Mouse (Mus musculus) kidney, adult 2 months (tissue): Measurements from ENCODE around the gene Zfp658. TPM values are rescaled to one million over a fixed set of nuclear protein-coding genes. Genes with fewer than 3 reads are reported as not detected.

Experiments used
- DNase-seq: peaks from one replicate; pipeline ENCODE4 v3.0.0; 2021
- H3K27ac ChIP-seq: fragments of 200-500 bp; 2 replicates; pipeline ENCODE4 v1.5.1; 2012; ENCODE audit warnings: low read depth, low read length, control low read depth, inconsistent platforms; ENCODE audit not compliant: insufficient read depth
- H3K27me3 ChIP-seq: fragments of 200-500 bp; replicated peaks from 2 replicates; pipeline ENCODE4 v1.6.1; 2012; ENCODE audit warnings: mild to moderate bottlenecking, moderate library complexity, low read length, inconsistent platforms; ENCODE audit not compliant: control insufficient read depth, insufficient read depth
- H3K36me3 ChIP-seq: fragments of 200-500 bp; 2 replicates; pipeline ENCODE4 v1.6.1; 2012; ENCODE audit warnings: mild to moderate bottlenecking, moderate library complexity, low read length, inconsistent platforms; ENCODE audit not compliant: control insufficient read depth, insufficient read depth
- H3K4me1 ChIP-seq: fragments of 200-500 bp; 2 replicates; pipeline ENCODE4 v1.6.1; 2011; ENCODE audit warnings: low read length; ENCODE audit not compliant: control insufficient read depth, insufficient read depth
- H3K4me3 ChIP-seq: fragments of 200-500 bp; 2 replicates; pipeline ENCODE4 v1.5.1; 2011; ENCODE audit warnings: mild to moderate bottlenecking, low read depth, low read length, control low read depth; ENCODE audit not compliant: insufficient read depth
- CTCF ChIP-seq: fragments of 200-500 bp; conservative IDR thresholded peaks from 2 replicates; pipeline ENCODE4 v1.5.1; 2011; ENCODE audit warnings: low read depth, mild to moderate bottlenecking, control low read depth, low read length, moderate library complexity, mixed read lengths; ENCODE audit not compliant: insufficient read depth, insufficient read length
- POLR2A ChIP-seq: fragments of 200-500 bp; IDR thresholded peaks from one replicate; pipeline ENCODE4 v1.6.1; 2011; ENCODE audit warnings: low read depth, low read length, control low read depth
- WGBS: fragments of 180-500 bp; shearing (Covaris S2); methylation state at CpG from one replicate; pipeline ENCODE4 v1.1.7; 2018; 5-methylcytosine and 5-hydroxymethylcytosine counted together
- polyA plus RNA-seq: library from polyadenylated mRNA; depleted of rRNA; stranded (reverse); fragments of >200 nt; gene quantifications from 2 replicates; pipeline ENCODE4 v1.2.3, GENCODE M21; 2012

Zfp658 gene
- polyA plus RNA-seq, 1 experiment: 1.1 TPM

- no peak for TF ChIP-seq CTCF
- TF ChIP-seq POLR2A: no peak
- peaks cover 6% of the 10 kb centered on the region for H3K4me1 ChIP-seq
- DNase-seq: no peak
- no peaks in the 10 kb centered on the region for H3K27me3 ChIP-seq
- H3K36me3 ChIP-seq: no peaks in the 10 kb centered on the region
- 48% methylated on average over 5 of the region's 5 CpGs for WGBS
- H3K27ac ChIP-seq: no peak overlapping the region
- peak overlapping the region; percentile 53; the same call in 1 of the 2 replicates for H3K4me3 ChIP-seq
Measured at GRCm38 (mm10) chr7:43580526-43580925, 18.5 kb downstream of the Zfp658 start.

GRCm38 (mm10) chr7:43584790-43585189 lies 22.7 kb downstream of the Zfp658 start:
- TF ChIP-seq CTCF: 0 out of 2 replicates have a peak, but pooled peaks have one; percentile 25
- TF ChIP-seq POLR2A: no peak
- Histone ChIP-seq H3K4me1 (peaks cover 6% of the 10 kb centered on the region), H3K36me3 (peaks cover 16% of the 10 kb centered on the region), H3K4me3 (no peak overlapping the region), H3K27me3 (no peaks in the 10 kb centered on the region), H3K27ac (no peak overlapping the region)
- WGBS: 91% methylated on average over 5 of the region's 5 CpGs
- no peak for DNase-seq

DNA sequence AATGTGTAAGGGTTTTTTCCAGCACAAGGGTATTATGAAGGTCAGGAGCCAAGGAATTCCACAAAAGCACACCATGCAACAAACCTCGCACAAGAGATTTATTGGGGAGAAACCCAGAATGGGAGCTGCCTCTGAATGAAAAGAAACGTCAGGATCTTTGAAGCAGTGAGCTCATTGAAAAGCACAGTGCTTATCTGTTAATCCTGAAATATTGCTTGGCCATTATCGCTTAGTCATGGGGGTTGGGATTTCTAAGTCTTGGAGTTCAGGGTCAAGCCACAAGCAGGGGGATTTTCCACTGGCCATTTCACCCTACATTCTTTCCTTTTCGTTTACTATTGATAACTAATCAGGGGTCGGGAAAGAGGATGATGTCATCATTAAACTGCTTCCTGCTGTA lies 39.8 kb downstream of the Zfp658 start:
- Histone ChIP-seq H3K4me1 (no peaks in the 10 kb centered on the region), H3K27me3 (no peaks in the 10 kb centered on the region), H3K36me3 (no peaks in the 10 kb centered on the region), H3K27ac (no peak overlapping the region), H3K4me3 (no peak overlapping the region)
- TF ChIP-seq CTCF (no peak), POLR2A (no peak)
- no peak for DNase-seq
- 34% methylated on average over 5 of the region's 5 CpGs for WGBS

DNA sequence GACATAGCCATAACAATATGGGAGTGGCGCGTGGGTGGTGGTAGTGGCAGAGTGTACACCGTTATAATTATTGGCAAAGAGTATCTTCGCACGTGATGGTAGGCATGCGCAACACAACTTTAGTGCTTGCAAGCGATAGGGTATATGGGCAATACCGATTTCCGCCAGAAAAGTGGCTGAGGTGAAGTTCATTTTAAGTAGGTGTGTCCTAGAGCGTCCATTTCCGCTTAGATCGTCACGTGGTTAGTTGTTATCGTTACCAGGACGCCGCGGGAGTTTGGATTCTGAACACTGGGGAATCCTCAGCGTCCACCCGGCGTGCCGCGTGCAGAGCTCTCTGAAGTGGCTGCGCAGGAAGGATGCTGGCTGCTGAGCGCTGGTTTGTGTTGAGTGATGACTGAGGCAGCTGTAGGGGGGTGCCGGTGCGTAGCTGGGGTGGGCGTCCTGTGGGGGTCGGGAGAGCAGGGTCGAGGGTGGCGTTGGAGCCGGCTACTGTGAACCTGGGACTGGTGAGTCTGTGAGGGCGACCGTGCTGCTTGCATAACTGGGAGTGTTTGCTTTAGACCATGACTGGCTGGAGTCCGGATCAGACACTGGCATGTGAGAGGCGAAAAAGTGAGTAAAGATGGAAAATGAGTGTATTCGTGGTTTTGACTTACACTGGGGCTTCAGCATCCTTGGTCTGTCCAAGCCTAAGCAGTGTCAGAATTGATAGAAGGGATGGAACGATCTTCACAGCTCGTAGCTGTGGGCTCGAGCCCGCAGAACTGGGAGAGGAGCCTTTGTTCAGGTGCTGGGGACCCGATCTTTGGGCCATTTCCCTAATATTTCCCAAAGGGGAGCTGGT lies 45.1 kb downstream of the Zfp658 start, which contains the start of gene Zfp819:
Zfp819 (plus strand) TSS at position 274 of the 847 bp plus-strand sequence.
- TF ChIP-seq CTCF (no peak), POLR2A (no peak)
- H3K27me3 ChIP-seq: no peaks in the 10 kb centered on the region
- WGBS: 16% methylated on average over 41 of the region's 41 CpGs
- H3K36me3 ChIP-seq: no peaks in the 10 kb centered on the region
- H3K4me3 ChIP-seq: peak within 1 kb of the TSS; percentile 30; the same call in 1 of the 2 replicates
- DNase-seq: peak; percentile 54
- H3K27ac ChIP-seq: no peak within 1 kb of the TSS
- no peaks in the 10 kb centered on the region for H3K4me1 ChIP-seq

GRCm38 (mm10) chr7:43607743-43608287 lies 45.8 kb downstream of the Zfp658 start:
- H3K4me1 ChIP-seq: no peaks in the 10 kb centered on the region
- no peak overlapping the region for H3K4me3 ChIP-seq
- TF ChIP-seq POLR2A (no peak), CTCF (no peak)
- no peak for DNase-seq
- no peaks in the 10 kb centered on the region for H3K27me3 ChIP-seq
- 37% methylated on average over 5 of the region's 5 CpGs for WGBS
- H3K36me3 ChIP-seq: no peaks in the 10 kb centered on the region
- no peak overlapping the region for H3K27ac ChIP-seq

- no peak for TF ChIP-seq POLR2A
- TF ChIP-seq CTCF: no peak
- WGBS: 66% methylated on average over 7 of the region's 7 CpGs
- Histone ChIP-seq H3K36me3 (no peaks in the 10 kb centered on the region), H3K4me3 (no peak overlapping the region), H3K27me3 (no peaks in the 10 kb centered on the region), H3K27ac (no peak overlapping the region), H3K4me1 (no peaks in the 10 kb centered on the region)
- no peak for DNase-seq
Measured at GRCm38 (mm10) chr7:43608316-43608824, 46.3 kb downstream of the Zfp658 start.
